Mouse (Mus musculus) layer of hippocampus, adult 6 months (tissue): ENCODE measurements around the gene Junb. TPM values are rescaled to one million over a fixed set of nuclear protein-coding genes. Genes with fewer than 3 reads are reported as not detected.

Source experiments
- long read RNA-seq, 2 experiments: library from polyadenylated mRNA; unstranded; transcript quantifications; one replicate each; pipeline ENCODE4 v2.0.0; 2019 to 2020
- microRNA-seq: library from miRNA; unstranded; fragments of <30 nt; microRNA quantifications from one replicate; pipeline ENCODE4 v1.2.0, GENCODE M21; 2020
- polyA plus RNA-seq: library from polyadenylated mRNA; unstranded; fragments of <200 nt; fragmentation: Nextera tagmentation; gene quantifications from 2 replicates; pipeline ENCODE4 v1.2.3, GENCODE M21; 2021

Gene Junb
- 142 and 144 TPM in 2 replicates for polyA plus RNA-seq
- long read RNA-seq, experiment 1, transcript Junb-201 (1 exons, 1,809 nt) = major isoform, 367 of 367 reads
- long read RNA-seq, experiment 1, partial matches to known transcripts = 0 of 367 reads
- long read RNA-seq, experiment 1, other reads (novel, unspliced or antisense) = 0 of 367 reads
- long read RNA-seq, experiment 2, transcript Junb-201 (1 exons, 1,809 nt) = major isoform, 1,180 of 1,180 reads
- long read RNA-seq, experiment 2, partial matches to known transcripts = 0 of 1,180 reads
- long read RNA-seq, experiment 2, other reads (novel, unspliced or antisense) = 0 of 1,180 reads

GRCm38 (mm10) chr8:84978248-84978940 is at the start of gene Junb:
Junb (minus strand) TSS chr8:84978718.

GRCm38 (mm10) chr8:85026670-85027515 is 48.4 kb upstream of the Junb start, which contains the start of gene Trir:
Trir (plus strand) TSS chr8:85026823.

GRCm38 (mm10) chr8:85025098-85025932 is 46.8 kb upstream of the Junb start, which contains the start of gene Asna1:
Asna1 (minus strand) TSS chr8:85025281.

GRCm38 (mm10) chr8:85014431-85014830 is 35.9 kb upstream of the Junb start, which contains the start of gene Best2:
Best2 (minus strand) TSS chr8:85014531.

GRCm38 (mm10) chr8:84990349-84990748 is 11.8 kb upstream of the Junb start, which contains the start of gene Hook2:
Hook2 (plus strand) TSS chr8:84990603.

GRCm38 (mm10) chr8:84969241-84970134 is 9.0 kb downstream of the Junb start, which contains the start of the genes Gm49661, Prdx2 and Rnaseh2a:
Gm49661 (minus strand) TSS chr8:84969433.
Prdx2 (plus strand) TSS chr8:84969587.
Rnaseh2a (minus strand) TSS chr8:84969767.

GRCm38 (mm10) chr8:84946528-84947240 is 31.8 kb downstream of the Junb start, which contains the start of gene Rtbdn:
Rtbdn (plus strand) TSS chr8:84946991.

GRCm38 (mm10) chr8:84936962-84937546 is 41.5 kb downstream of the Junb start, which contains the start of gene Mast1:
Mast1 (minus strand) TSS chr8:84937359.

Small RNAs within 50 kb of the gene (microRNA-seq; reads per million reads assigned to microRNA genes)
- gene Gm24197 = not detected

Other genes with a start within 250 kb of the Junb start
- 211 and 265 TPM in 2 replicates for gene Nfix, start 178.4 kb downstream of the Junb start, polyA plus RNA-seq
- gene Dand5, start 155.9 kb downstream of the Junb start, polyA plus RNA-seq = 14.6 and 16.6 TPM in 2 replicates
- 36.3 and 37.5 TPM in 2 replicates for gene Gadd45gip1, start 147.2 kb downstream of the Junb start, polyA plus RNA-seq
- 132 and 159 TPM in 2 replicates for gene Rad23a, start 138.1 kb downstream of the Junb start, polyA plus RNA-seq
- 92.3 and 126 TPM in 2 replicates for gene Calr, start 131.8 kb downstream of the Junb start, polyA plus RNA-seq
- gene Farsa, start 121.7 kb downstream of the Junb start, polyA plus RNA-seq = 21.3 and 22.2 TPM in 2 replicates
- gene Syce2, start 106.6 kb downstream of the Junb start, polyA plus RNA-seq = 18.5 and 21.1 TPM in 2 replicates
- 22.7 and 24.2 TPM in 2 replicates for gene Gcdh, start 84.8 kb downstream of the Junb start, polyA plus RNA-seq
- gene Klf1, start 76.8 kb downstream of the Junb start, polyA plus RNA-seq = 0.15 and 0.30 TPM in 2 replicates
- gene Dnase2a, start 70.2 kb downstream of the Junb start, polyA plus RNA-seq = 4.5 and 6.6 TPM in 2 replicates
- gene Mast1, start 41.4 kb downstream of the Junb start, polyA plus RNA-seq = 11.2 and 18.3 TPM in 2 replicates
- 0.15 TPM in 1 of 2 replicates, not detected in the other for gene Rtbdn, start 31.7 kb downstream of the Junb start, polyA plus RNA-seq
- not detected in 2 replicates for gene Gm49661, start 9.3 kb downstream of the Junb start, polyA plus RNA-seq
- 688 and 751 TPM in 2 replicates for gene Prdx2, start 9.1 kb downstream of the Junb start, polyA plus RNA-seq
- 45.5 and 52.3 TPM in 2 replicates for gene Rnaseh2a, start 9.0 kb downstream of the Junb start, polyA plus RNA-seq
- 5.0 and 6.2 TPM in 2 replicates for gene Hook2, start 11.9 kb upstream of the Junb start, polyA plus RNA-seq
- gene Best2, start 35.8 kb upstream of the Junb start, polyA plus RNA-seq = 0.09 TPM in 1 of 2 replicates, not detected in the other
- gene Asna1, start 46.6 kb upstream of the Junb start, polyA plus RNA-seq = 31.7 and 41.1 TPM in 2 replicates
- gene Trir, start 48.1 kb upstream of the Junb start, polyA plus RNA-seq = 71.1 and 83.3 TPM in 2 replicates
- gene Tnpo2, start 58.2 kb upstream of the Junb start, polyA plus RNA-seq = 24.3 and 26.5 TPM in 2 replicates
- gene Fbxw9, start 81.3 kb upstream of the Junb start, polyA plus RNA-seq = 13.4 and 14.1 TPM in 2 replicates
- not detected in 2 replicates for gene Gm5741, start 89.3 kb upstream of the Junb start, polyA plus RNA-seq
- gene Dhps, start 93.0 kb upstream of the Junb start, polyA plus RNA-seq = 63.7 and 73.4 TPM in 2 replicates
- gene Wdr83os, start 102.0 kb upstream of the Junb start, polyA plus RNA-seq = 140 and 142 TPM in 2 replicates
- gene Wdr83, start 102.6 kb upstream of the Junb start, polyA plus RNA-seq = 35.6 and 36.8 TPM in 2 replicates
- 20.7 and 26.6 TPM in 2 replicates for gene Man2b1, start 104.6 kb upstream of the Junb start, polyA plus RNA-seq
- gene Zfp791, start 144.4 kb upstream of the Junb start, polyA plus RNA-seq = 1.4 and 1.6 TPM in 2 replicates
- gene Cks1brt, start 173.2 kb upstream of the Junb start, polyA plus RNA-seq = not detected in 2 replicates
- not detected in 2 replicates for gene Olfr371, start 247.3 kb upstream of the Junb start, polyA plus RNA-seq